Mouse (Mus musculus) lung, embryonic 14.5 days (tissue): ENCODE measurements around the gene Mul1. TPM values are rescaled to one million over a fixed set of nuclear protein-coding genes. Genes with fewer than 3 reads are reported as not detected.
A peak's percentile ranks its signal among the peaks of the same experiment; 100 is the strongest.

Experiments used
- ATAC-seq: fragments of 200-750 bp; cut with Nextera tagmentation; 2 replicates; pipeline ENCODE4 v1.8.0; 2017; ENCODE audit warnings: mild to moderate bottlenecking, moderate TSS enrichment, moderate library complexity; ENCODE audit not compliant: insufficient read depth
- DNase-seq: peaks from one replicate; pipeline ENCODE4 v3.0.0-alpha.2; 2015
- H3K27ac ChIP-seq: fragments of 300-500 bp; sonication (generic); 2 replicates; pipeline ENCODE4 v1.5.1; 2014; ENCODE audit warnings: low read depth, mild to moderate bottlenecking, moderate library complexity
- H3K27me3 ChIP-seq: fragments of 300-500 bp; sonication (generic); 2 replicates; pipeline ENCODE4 v1.6.1; 2014; ENCODE audit warnings: low read length, control low read depth; ENCODE audit not compliant: insufficient read depth
- H3K36me3 ChIP-seq: fragments of 300-500 bp; sonication (generic); 2 replicates; pipeline ENCODE4 v1.6.1; 2014; ENCODE audit warnings: control low read depth; ENCODE audit not compliant: insufficient read depth
- H3K4me1 ChIP-seq: fragments of 300-500 bp; sonication (generic); 2 replicates; pipeline ENCODE4 v1.6.1; 2014; ENCODE audit warnings: antibody characterized with exemption, control low read depth; ENCODE audit not compliant: insufficient read depth
- H3K4me2 ChIP-seq: fragments of 300-500 bp; sonication (generic); 2 replicates; pipeline ENCODE4 v1.6.1; 2014; ENCODE audit warnings: mild to moderate bottlenecking
- H3K4me3 ChIP-seq: fragments of 300-500 bp; sonication (generic); 2 replicates; pipeline ENCODE4 v1.5.1; 2014; ENCODE audit warnings: low read depth, low read length
- H3K9ac ChIP-seq: fragments of 300-500 bp; sonication (generic); 2 replicates; pipeline ENCODE4 v1.6.1; 2014
- H3K9me3 ChIP-seq: fragments of 300-500 bp; sonication (generic); 2 replicates; pipeline ENCODE4 v1.6.1; 2016; ENCODE audit warnings: low read depth, low read length, control low read depth
- CTCF ChIP-seq: IDR thresholded peaks from 2 replicates; pipeline ENCODE4 v1.5.1; 2016; ENCODE audit warnings: antibody characterized with exemption, low read depth
- WGBS: fragments of 180-500 bp; shearing (Covaris S2); extraction: QIAGEN DNeasy Blood & Tissue Kit; methylation state at CpG from one replicate; pipeline ENCODE4 v1.1.7; 2014; 5-methylcytosine and 5-hydroxymethylcytosine counted together
- polyA plus RNA-seq: library from polyadenylated mRNA; unstranded; fragments of >200 nt; fragmentation: Nextera tagmentation; extraction: Ambion mirVana; gene quantifications from 2 replicates; pipeline ENCODE4 v1.2.1, GENCODE M21; 2014

The Mul1 gene
- polyA plus RNA-seq, 1 experiment from 2014 or later, result 18.0 TPM

DNA sequence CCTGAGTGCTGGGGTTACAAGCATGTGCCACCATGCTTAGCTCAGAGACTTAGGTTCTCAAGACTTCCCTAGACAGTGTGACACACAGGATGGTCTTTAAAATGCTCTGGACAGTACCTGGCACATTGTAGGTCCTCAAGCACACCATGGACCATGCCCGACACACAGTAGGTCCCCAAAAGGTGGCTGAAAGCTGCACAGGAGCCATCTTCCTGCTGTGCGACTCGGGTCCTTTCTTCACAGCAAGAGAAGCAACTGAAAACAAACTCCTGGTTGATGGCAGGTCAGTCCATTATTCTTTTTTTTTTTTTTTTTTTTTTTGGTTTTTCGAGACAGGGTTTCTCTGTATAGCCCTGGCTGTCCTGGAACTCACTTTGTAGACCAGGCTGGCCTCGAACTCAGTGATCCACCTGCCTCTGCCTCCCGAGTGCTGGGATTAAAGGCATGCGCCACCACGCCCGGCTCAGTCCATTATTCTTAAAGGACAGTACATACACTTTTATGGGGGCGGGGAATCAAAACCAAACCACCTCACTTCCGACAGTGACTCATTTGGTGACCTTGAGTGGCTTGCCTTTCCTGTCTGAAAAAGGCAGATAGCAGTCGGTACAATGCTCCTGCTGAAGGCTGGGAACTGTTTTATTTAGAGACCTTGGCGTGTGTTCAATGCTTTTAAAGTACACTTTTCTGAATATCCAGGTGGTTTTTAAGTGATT is 26.8 kb upstream of the Mul1 start:
- Histone ChIP-seq H3K27me3 (0 out of 2 replicates have a peak, but pooled peaks cover 5% of the 10 kb centered on the region), H3K4me2 (no peak overlapping the region), H3K9me3 (no peaks in the 10 kb centered on the region), H3K4me1 (no peaks in the 10 kb centered on the region), H3K36me3 (no peaks in the 10 kb centered on the region), H3K4me3 (no peak overlapping the region), H3K9ac (no peak overlapping the region), H3K27ac (no peak overlapping the region)
- no peak for TF ChIP-seq CTCF
- DNase-seq (peak; percentile 62), ATAC-seq (no peak)
- whole genome bisulfite sequencing, result 66% methylated on average over 12 of the region's 13 CpGs

DNA sequence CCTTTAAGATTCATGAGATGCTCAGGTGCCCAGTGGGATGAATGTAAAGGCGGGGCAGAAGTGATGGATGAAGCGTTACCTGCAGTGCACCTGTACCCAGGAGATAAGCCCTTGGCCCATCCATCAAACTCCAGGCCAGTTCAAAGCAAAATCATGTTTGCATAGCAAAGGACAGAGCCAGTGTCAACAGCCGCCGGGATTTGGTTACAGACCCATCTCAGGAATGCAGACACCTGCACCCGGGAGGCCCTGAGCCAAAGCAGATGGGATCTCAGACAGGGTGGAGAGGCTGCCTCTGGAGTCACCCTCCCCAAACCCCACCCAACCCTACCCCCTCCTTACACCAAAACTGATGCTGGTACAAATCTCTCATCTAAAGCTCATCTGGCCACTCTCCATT is 23.5 kb upstream of the Mul1 start:
- no peaks in the 10 kb centered on the region for H3K9me3 ChIP-seq
- no peak overlapping the region for H3K9ac ChIP-seq
- no peak overlapping the region for H3K4me3 ChIP-seq
- no peak overlapping the region for H3K4me2 ChIP-seq
- WGBS, result 5% methylated on average over 5 of the region's 5 CpGs
- 0 out of 2 replicates have a peak, but pooled peaks have one; percentile 58 for ATAC-seq
- peaks cover 4% of the 10 kb centered on the region; the same call in 1 of the 2 replicates for H3K4me1 ChIP-seq
- 0 out of 2 replicates have a peak, but pooled peaks cover 5% of the 10 kb centered on the region for H3K27me3 ChIP-seq
- no peaks in the 10 kb centered on the region for H3K36me3 ChIP-seq
- H3K27ac ChIP-seq, result no peak overlapping the region
- no peak for DNase-seq
- no peak for TF ChIP-seq CTCF

DNA sequence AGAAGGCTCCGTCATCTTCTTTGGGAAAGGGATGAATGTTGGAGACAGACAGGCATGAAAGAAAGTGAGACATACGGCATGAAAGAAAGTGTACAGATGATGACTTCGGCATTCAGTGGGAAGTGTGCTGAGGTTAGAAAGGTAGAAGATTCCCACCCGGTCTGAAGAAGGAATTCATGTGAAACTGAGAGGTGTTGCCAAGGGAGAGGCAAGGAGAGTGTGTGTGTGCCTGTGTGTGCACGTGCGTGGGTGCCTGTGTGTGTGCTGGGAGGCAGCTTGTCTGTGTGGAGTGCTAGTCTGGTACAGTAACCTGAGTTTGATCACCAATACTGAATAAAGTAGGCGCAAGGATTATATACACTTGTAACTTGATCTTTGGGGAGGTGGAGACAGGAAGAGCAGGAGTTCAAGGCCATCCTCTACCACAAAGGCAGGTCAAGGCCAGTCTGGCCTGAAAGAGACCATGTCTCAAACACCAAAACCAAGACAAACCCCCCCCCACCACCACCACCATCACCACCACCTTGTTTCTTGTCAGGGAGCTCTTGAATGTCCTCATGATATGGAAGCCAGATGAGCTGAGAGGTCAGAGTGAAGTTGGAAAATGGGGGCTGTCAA is 22.9 kb upstream of the Mul1 start:
- Histone ChIP-seq H3K36me3 (no peaks in the 10 kb centered on the region), H3K27me3 (0 out of 2 replicates have a peak, but pooled peaks cover 5% of the 10 kb centered on the region), H3K9me3 (no peaks in the 10 kb centered on the region), H3K4me2 (no peak overlapping the region), H3K4me1 (peaks cover 4% of the 10 kb centered on the region; the same call in 1 of the 2 replicates), H3K9ac (no peak overlapping the region), H3K27ac (no peak overlapping the region), H3K4me3 (no peak overlapping the region)
- no peak for TF ChIP-seq CTCF
- WGBS, result 37% methylated on average over 7 of the region's 7 CpGs
- ATAC-seq, result no peak
- DNase-seq, result no peak

DNA sequence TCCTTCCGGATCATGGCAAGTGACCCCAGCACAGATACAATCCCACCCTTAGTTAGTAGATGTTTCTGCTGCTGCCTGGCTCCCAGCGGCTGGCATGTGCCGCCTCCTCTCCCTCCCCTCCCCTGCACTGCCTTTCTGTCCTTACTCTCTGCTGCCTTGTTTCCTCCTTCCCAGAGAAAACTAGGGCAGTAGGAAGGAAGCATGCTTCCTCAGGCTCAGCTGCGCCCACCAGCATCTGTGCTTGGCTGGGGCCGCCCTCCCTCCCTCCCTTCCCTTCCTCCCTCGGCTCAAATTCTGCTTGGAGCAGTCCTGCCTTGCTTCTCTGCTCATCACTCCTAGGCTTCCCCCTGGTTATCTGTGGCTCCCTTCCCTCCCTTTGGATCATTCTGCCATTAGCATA is 19.7 kb upstream of the Mul1 start:
- Histone ChIP-seq H3K27ac (no peak overlapping the region), H3K36me3 (no peaks in the 10 kb centered on the region), H3K9ac (no peak overlapping the region), H3K4me1 (peaks cover 4% of the 10 kb centered on the region; the same call in 1 of the 2 replicates), H3K9me3 (no peaks in the 10 kb centered on the region), H3K4me2 (no peak overlapping the region), H3K27me3 (0 out of 2 replicates have a peak, but pooled peaks cover 5% of the 10 kb centered on the region), H3K4me3 (no peak overlapping the region)
- TF ChIP-seq CTCF, result no peak
- ATAC-seq, result peak; percentile 38; the same call in 1 of the 2 replicates
- WGBS, result 10% methylated on average over 6 of the region's 6 CpGs
- peak; percentile 45 for DNase-seq

DNA sequence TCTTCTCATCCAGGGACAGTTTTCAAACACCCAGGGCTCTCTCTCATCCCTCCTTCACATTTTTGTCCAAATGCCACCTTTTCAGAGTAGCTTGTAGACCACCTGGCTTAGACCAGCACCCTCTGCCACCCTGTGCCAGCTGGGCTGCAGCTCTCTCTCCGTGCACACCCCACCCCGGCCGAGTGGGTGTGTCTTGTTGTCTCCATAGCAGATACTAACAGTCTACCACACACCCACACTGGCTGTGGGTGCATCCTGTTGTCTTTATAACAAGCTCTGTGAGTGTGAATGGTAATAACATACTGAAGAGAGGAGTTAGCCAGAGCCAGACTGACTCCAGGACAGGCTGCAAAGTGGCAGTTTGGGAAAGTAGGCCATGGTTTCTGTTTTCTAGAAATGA is 18.5 kb upstream of the Mul1 start:
- ATAC-seq (no peak), DNase-seq (no peak)
- Histone ChIP-seq H3K27me3 (0 out of 2 replicates have a peak, but pooled peaks cover 1% of the 10 kb centered on the region), H3K36me3 (no peaks in the 10 kb centered on the region), H3K9ac (no peak overlapping the region), H3K9me3 (no peaks in the 10 kb centered on the region), H3K4me3 (no peak overlapping the region), H3K4me1 (peaks cover 4% of the 10 kb centered on the region; the same call in 1 of the 2 replicates), H3K27ac (no peak overlapping the region), H3K4me2 (no peak overlapping the region)
- 66% methylated on average over 3 of the region's 3 CpGs for WGBS
- no peak for TF ChIP-seq CTCF

DNA sequence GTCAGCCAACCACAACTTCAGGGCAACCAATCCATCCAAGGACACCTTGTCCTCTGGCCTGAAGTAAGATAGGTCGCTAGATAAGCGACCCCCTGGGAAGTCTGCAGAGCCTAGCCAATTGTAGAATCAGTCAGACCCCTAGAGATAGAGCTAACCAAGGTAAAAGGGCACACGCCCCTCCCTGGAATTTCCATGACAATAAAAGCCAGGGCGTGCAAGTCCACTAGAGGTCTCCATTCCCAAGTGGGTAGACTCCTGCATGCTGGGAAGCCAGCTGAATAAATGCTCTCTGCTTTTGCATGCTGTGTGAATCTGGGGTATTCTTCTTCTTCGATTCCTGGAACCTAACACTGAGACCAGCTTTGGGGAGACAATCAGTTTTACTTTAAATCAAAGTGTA is 18.1 kb upstream of the Mul1 start:
- Histone ChIP-seq H3K4me2 (no peak overlapping the region), H3K27ac (no peak overlapping the region), H3K4me3 (no peak overlapping the region), H3K27me3 (no peaks in the 10 kb centered on the region), H3K4me1 (peaks cover 4% of the 10 kb centered on the region; the same call in 1 of the 2 replicates), H3K36me3 (no peaks in the 10 kb centered on the region), H3K9ac (no peak overlapping the region), H3K9me3 (no peaks in the 10 kb centered on the region)
- DNase-seq (no peak), ATAC-seq (no peak)
- 60% methylated on average over 5 of the region's 5 CpGs for WGBS
- no peak for TF ChIP-seq CTCF

DNA sequence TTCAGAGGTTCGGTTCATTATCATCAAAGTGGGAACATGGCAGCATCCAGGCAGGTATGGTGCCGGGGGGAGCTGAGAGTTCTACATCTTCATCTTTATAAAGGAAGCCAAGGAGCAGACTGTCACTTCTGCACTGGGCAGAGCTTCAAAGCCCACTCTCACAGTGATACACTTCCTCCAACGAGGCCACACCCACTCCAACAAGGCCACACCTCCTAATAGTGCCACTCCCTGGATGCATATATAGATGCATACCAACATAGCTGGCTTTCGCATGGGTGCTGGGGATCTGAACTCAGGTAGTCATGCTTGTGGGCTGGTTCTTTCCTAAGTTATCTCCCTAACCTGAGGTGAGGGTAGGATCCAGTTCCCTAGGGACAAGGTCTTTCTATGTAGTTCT is 16.6 kb upstream of the Mul1 start:
- no peaks in the 10 kb centered on the region for H3K9me3 ChIP-seq
- ATAC-seq (no peak), DNase-seq (no peak)
- H3K4me3 ChIP-seq, result no peak overlapping the region
- H3K4me1 ChIP-seq, result peaks cover 4% of the 10 kb centered on the region; the same call in 1 of the 2 replicates
- no peaks in the 10 kb centered on the region for H3K27me3 ChIP-seq
- WGBS, result 77% methylated on average over 4 of the region's 4 CpGs
- H3K27ac ChIP-seq, result no peak overlapping the region
- no peak overlapping the region for H3K9ac ChIP-seq
- no peak overlapping the region for H3K4me2 ChIP-seq
- H3K36me3 ChIP-seq, result no peaks in the 10 kb centered on the region
- no peak for TF ChIP-seq CTCF
